Mouse (Mus musculus) mammary gland, adult 2 months (tissue): ENCODE results near the gene Pfdn5. TPM values are rescaled to one million over a fixed set of nuclear protein-coding genes. Genes with fewer than 3 reads are reported as not detected.

Experiments used
- polyA plus RNA-seq: library from polyadenylated mRNA; depleted of rRNA; stranded (reverse); fragments of >200 nt; gene quantifications from 2 replicates; pipeline ENCODE4 v1.2.3, GENCODE M21; 2012; ENCODE audit warnings: low replicate concordance; rRNA removed

Pfdn5 gene
- polyA plus RNA-seq = 50.1 and 98.8 TPM in 2 replicates

GRCm38 (mm10) chr15:102326022-102326576 is at the start of gene Pfdn5:
TSS of gene Pfdn5 (plus strand) at chr15:102326116.

GRCm38 (mm10) chr15:102279092-102279782 is 46.7 kb upstream of the Pfdn5 start, which contains the start of gene Mfsd5:
TSS of gene Mfsd5 (plus strand) at chr15:102279454.

GRCm38 (mm10) chr15:102295633-102296367 is 30.1 kb upstream of the Pfdn5 start, which contains the start of gene Espl1:
TSS of gene Espl1 (plus strand) at chr15:102296266.

GRCm38 (mm10) chr15:102331610-102332015 is 5.7 kb downstream of the Pfdn5 start, which contains the start of gene Myg1:
TSS of gene Myg1 (plus strand) at chr15:102331709.

GRCm38 (mm10) chr15:102350138-102350941 is 24.4 kb downstream of the Pfdn5 start, which contains the start of gene Aaas:
TSS of gene Aaas (minus strand) at chr15:102350771.

GRCm38 (mm10) chr15:102366733-102367344 is 40.9 kb downstream of the Pfdn5 start, which contains the start of gene Sp7:
TSS of gene Sp7 (minus strand) at chr15:102367182.

Other genes with a start within 250 kb of the Pfdn5 start
- gene Tns2, start 225.7 kb upstream of the Pfdn5 start, polyA plus RNA-seq = 109 and 137 TPM in 2 replicates
- 34.5 and 35.3 TPM in 2 replicates for gene Spryd3, start 189.9 kb upstream of the Pfdn5 start, polyA plus RNA-seq
- gene Igfbp6, start 181.8 kb upstream of the Pfdn5 start, polyA plus RNA-seq = 247 and 395 TPM in 2 replicates
- gene Soat2, start 175.6 kb upstream of the Pfdn5 start, polyA plus RNA-seq = 0.95 and 1.1 TPM in 2 replicates
- gene Zfp740, start 122.9 kb upstream of the Pfdn5 start, polyA plus RNA-seq = 24.1 and 33.0 TPM in 2 replicates
- 310 and 374 TPM in 2 replicates for gene Csad, start 121.4 kb upstream of the Pfdn5 start, polyA plus RNA-seq
- gene Itgb7, start 94.2 kb upstream of the Pfdn5 start, polyA plus RNA-seq = 54.5 and 78.5 TPM in 2 replicates
- gene Rarg, start 68.6 kb upstream of the Pfdn5 start, polyA plus RNA-seq = 62.7 and 82.3 TPM in 2 replicates
- gene Gm9918, start 55.6 kb upstream of the Pfdn5 start, polyA plus RNA-seq = 0.20 and 0.32 TPM in 2 replicates
- gene Mfsd5, start 46.7 kb upstream of the Pfdn5 start, polyA plus RNA-seq = 117 and 134 TPM in 2 replicates
- gene Espl1, start 29.9 kb upstream of the Pfdn5 start, polyA plus RNA-seq = 2.8 and 2.9 TPM in 2 replicates
- gene Myg1, start 5.6 kb downstream of the Pfdn5 start, polyA plus RNA-seq = 57.4 and 61.0 TPM in 2 replicates
- 47.2 and 52.8 TPM in 2 replicates for gene Aaas, start 24.7 kb downstream of the Pfdn5 start, polyA plus RNA-seq
- 0.20 and 0.33 TPM in 2 replicates for gene Sp7, start 41.1 kb downstream of the Pfdn5 start, polyA plus RNA-seq
- gene Sp1, start 80.0 kb downstream of the Pfdn5 start, polyA plus RNA-seq = 19.4 and 25.9 TPM in 2 replicates
- 3.6 and 6.7 TPM in 2 replicates for gene Amhr2, start 119.3 kb downstream of the Pfdn5 start, polyA plus RNA-seq
- 198 and 203 TPM in 2 replicates for gene Prr13, start 132.9 kb downstream of the Pfdn5 start, polyA plus RNA-seq
- 437 and 514 TPM in 2 replicates for gene Pcbp2, start 144.4 kb downstream of the Pfdn5 start, polyA plus RNA-seq
- not detected in 2 replicates for gene Gm10337, start 177.6 kb downstream of the Pfdn5 start, polyA plus RNA-seq
- gene Map3k12, start 190.9 kb downstream of the Pfdn5 start, polyA plus RNA-seq = 10.0 and 11.0 TPM in 2 replicates
- gene Tarbp2, start 192.1 kb downstream of the Pfdn5 start, polyA plus RNA-seq = 69.0 and 82.6 TPM in 2 replicates
- 9.0 and 11.3 TPM in 2 replicates for gene Npff, start 198.8 kb downstream of the Pfdn5 start, polyA plus RNA-seq